ENCODE assay signal across 7 mouse cellular contexts in genomic region chr11:17852405-17852804, GRCm38 (mm10).
DNase-seq lines count a peak whose midpoint lies in the region; ATAC-seq and TF ChIP-seq lines count a peak whose summit lies in the region.

No protein-coding gene starts in this region.

- TF ChIP-seq CTCF in liver, adult 2 months (IDR thresholded peaks at IDR 0.05; ENCODE audit: low read depth, low read length), result peak; percentile 31; the same call in 1 of the 2 replicates
- TF ChIP-seq CTCF in Patski (IDR thresholded peaks at IDR 0.05), result peak; percentile 48
- TF ChIP-seq CTCF in cerebellum, adult 2 months (IDR thresholded peaks at IDR 0.05; ENCODE audit: borderline replicate concordance, insufficient read depth, low read depth, low read length), result peak; percentile 66; the same call in 1 of the 2 replicates

- CTCF ChIA-PET in Patski (lab: Charles Lee), result interaction anchor here (0.6 to 0.9 kb wide), 3 partner anchors 16 to 389 kb away, joined by 4 read pairs; no protein-coding TSS in a partner anchor

- no peaks in the 10 kb centered on the region for H3K9me3 ChIP-seq in liver, embryonic 12.5 days (replicated peaks)

- no peak overlapping the region for H3K9ac ChIP-seq in liver, adult 2 months (ENCODE audit: low read depth, low read length)
- H3K9ac ChIP-seq in liver, embryonic 12.5 days, result no peak overlapping the region

- H3K4me3 ChIP-seq in liver, adult 2 months (ENCODE audit: insufficient read depth, low read depth, low read length), result no peak overlapping the region
- no peak overlapping the region for H3K4me3 ChIP-seq in liver, embryonic 12.5 days
- no peak overlapping the region for H3K4me3 ChIP-seq in cerebellum, adult 2 months (replicated peaks; ENCODE audit: insufficient read depth, low read depth, low read length)

- H3K36me3 ChIP-seq in liver, adult 2 months (ENCODE audit: control insufficient read depth, insufficient read depth, low read length), result no peaks in the 10 kb centered on the region
- no peaks in the 10 kb centered on the region for H3K36me3 ChIP-seq in liver, embryonic 12.5 days

- POLR2A ChIA-PET in Patski (lab: Charles Lee), result no interaction called here

- DNase-seq in liver, adult 2 months (ENCODE audit: extremely low read depth, low read depth, low spot score), result peak; percentile 15
- no peak for DNase-seq in Patski (ENCODE audit: low read depth, low spot score)
- DNase-seq in cerebellum, adult 2 months, result peak; percentile 28 to 44
- DNase-seq in forelimb bud, embryonic 11.5 days (ENCODE audit: low read depth, low spot score), result peak; percentile 57
- peak; percentile 58 for DNase-seq in retina, embryonic 14.5 days (ENCODE audit: low spot score)
- DNase-seq in urinary bladder, adult 2 months (ENCODE audit: low spot score), result no peak

- in situ Hi-C loops in Patski (cut with MboI; ENCODE audit: low pct_unique_long_range_greater_than_20kb), result no loop called here

- WGBS in liver, adult 2 months, result 43% methylated on average over 7 of the region's 7 CpGs
- 30% methylated on average over 7 of the region's 7 CpGs for WGBS in liver, embryonic 12.5 days (ENCODE audit: insufficient replicate concordance)
- WGBS in cerebellum, adult 2 months, result 46% methylated on average over 7 of the region's 7 CpGs

- ATAC-seq in liver, embryonic 12.5 days, result no peak
- no peak for ATAC-seq in Patski

- H3K4me2 ChIP-seq in liver, embryonic 12.5 days, result no peak overlapping the region

- TF ChIP-seq POLR2A in liver, adult 2 months (IDR thresholded peaks at IDR 0.05; ENCODE audit: extremely low read depth, insufficient read depth, low read length), result no peak
- TF ChIP-seq POLR2A in cerebellum, adult 2 months (IDR thresholded peaks at IDR 0.05; ENCODE audit: borderline replicate concordance, insufficient read depth, low read length), result no peak

- H3K27me3 ChIP-seq in liver, adult 2 months (ENCODE audit: control insufficient read depth, insufficient read depth, low read length), result no peaks in the 10 kb centered on the region
- no peaks in the 10 kb centered on the region for H3K27me3 ChIP-seq in liver, embryonic 12.5 days (replicated peaks)
- no peaks in the 10 kb centered on the region for H3K27me3 ChIP-seq in Patski
- H3K27me3 ChIP-seq in cerebellum, adult 2 months (ENCODE audit: control insufficient read depth, insufficient read depth, low read length), result no peaks in the 10 kb centered on the region

- H3K4me1 ChIP-seq in liver, adult 2 months (ENCODE audit: control insufficient read depth, insufficient read depth, low read length), result no peaks in the 10 kb centered on the region
- no peaks in the 10 kb centered on the region for H3K4me1 ChIP-seq in liver, embryonic 12.5 days
- 0 out of 2 replicates have a peak, but pooled peaks cover 2% of the 10 kb centered on the region for H3K4me1 ChIP-seq in cerebellum, adult 2 months (ENCODE audit: control insufficient read depth, insufficient read depth, low read length)

- no peaks in the 10 kb centered on the region for H3K79me2 ChIP-seq in liver, adult 2 months (ENCODE audit: control insufficient read depth, insufficient read depth, low read length)

- no peak overlapping the region for H3K27ac ChIP-seq in liver, adult 2 months (replicated peaks; ENCODE audit: insufficient read depth, low read depth, low read length)
- H3K27ac ChIP-seq in liver, embryonic 12.5 days, result no peak overlapping the region
- H3K27ac ChIP-seq in cerebellum, adult 2 months (ENCODE audit: insufficient read depth, low read length), result no peak overlapping the region

Comparison
In these comparisons a context has a peak if more than half of its experiments do, and no peak if none do; other contexts are left out.
1. DNase-seq: peak in liver, adult 2 months (single experiment), cerebellum, adult 2 months (2 of 2), forelimb bud, embryonic 11.5 days (single experiment) and retina, embryonic 14.5 days (single experiment); none in Patski (single experiment) and urinary bladder, adult 2 months (single experiment).
2. Peak in every context shown above with its lines, with median percentiles within 50 percentile points of each other: CTCF ChIP-seq.